Mouse (Mus musculus) heart, postnatal 10 days (tissue): ENCODE measurements around the gene Cactin. TPM values are rescaled to one million over a fixed set of nuclear protein-coding genes. Genes with fewer than 3 reads are reported as not detected.

Experiments used
- DNase-seq, 2 experiments: peaks; one replicate each; pipeline ENCODE4 v3.0.0; 2021
- intact Hi-C: fragments of 180-260 bp; cut with DNase I; formaldehyde crosslinking; loops from one replicate; pipeline ENCODE4 v1.15.1; 2025
- total RNA-seq, 2 experiments: library from RNA; stranded (reverse); gene quantifications; 2 replicates each; pipeline ENCODE4 v1.2.3; 2021

Cactin gene
- 10 to 100 TPM; 21.0 to 23.6 TPM for total RNA-seq

DNA sequence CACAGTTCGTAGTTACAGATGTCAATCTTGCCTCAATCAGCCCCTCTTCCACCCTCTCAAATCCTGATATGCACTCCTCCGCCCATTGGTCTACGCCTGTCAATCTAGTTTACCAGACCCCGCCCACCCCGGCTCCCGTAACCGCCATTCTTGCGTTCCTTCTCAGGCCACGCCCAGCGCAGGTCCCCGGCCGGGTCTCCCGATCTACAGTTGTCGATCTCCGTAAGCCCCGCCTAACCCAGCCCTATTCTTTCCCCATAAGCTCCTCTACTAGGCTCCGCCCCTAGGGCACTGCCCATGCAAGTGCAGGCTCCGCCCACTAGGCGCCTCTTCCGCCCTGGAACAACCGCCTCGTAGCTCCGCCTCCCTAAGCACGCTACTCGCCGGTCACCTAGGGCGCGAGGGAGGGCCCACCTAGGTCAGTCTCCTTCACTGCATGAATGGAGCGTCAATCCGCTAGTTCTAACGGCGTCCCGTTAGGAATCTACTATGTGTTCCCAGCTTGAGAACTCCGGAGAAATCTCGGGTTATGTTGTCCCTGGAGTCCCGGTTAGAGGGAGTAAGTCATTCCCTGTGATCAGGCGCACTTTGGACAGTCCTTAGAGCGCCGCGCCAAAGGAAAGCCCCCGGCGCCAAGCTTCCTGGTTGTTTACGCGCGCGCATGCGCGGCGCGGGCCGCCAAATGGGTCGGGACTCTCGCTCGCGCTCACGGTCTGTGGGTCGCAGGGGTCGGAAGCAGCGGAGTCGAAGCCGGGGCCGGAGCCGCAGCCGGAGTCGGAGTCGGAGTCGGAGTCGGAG lies at the start of gene Cactin:
Gene Cactin (plus strand): TSS at position 554 of the 798 bp plus-strand sequence.
- DNase-seq, result peak; percentile 100
- intact Hi-C loops, result loop anchor here (1.0 kb wide), 1 partner anchor 19 kb away; no protein-coding TSS in a partner anchor

DNA sequence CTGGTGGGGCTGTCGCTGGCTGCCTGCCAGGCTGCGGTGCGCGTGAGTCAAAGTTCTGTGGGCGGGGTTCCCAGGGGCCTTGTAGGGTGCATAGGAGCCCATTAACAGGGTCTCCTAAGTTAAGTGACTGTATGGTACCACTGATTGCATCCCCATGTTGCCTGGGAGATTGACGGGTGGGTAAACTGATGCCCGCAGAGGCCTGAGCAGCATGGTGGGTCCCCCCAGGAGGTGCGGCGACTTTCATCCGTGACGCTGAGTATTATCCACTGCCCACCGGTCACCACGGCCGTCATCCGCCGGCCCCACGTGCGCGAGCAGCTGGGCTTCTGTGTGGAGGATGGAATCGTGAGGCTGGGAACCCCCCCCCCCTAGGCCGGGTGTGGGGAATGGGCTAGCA lies 48.5 kb upstream of the Cactin start:
- DNase-seq, result no peak
- intact Hi-C loops, result no loop called here

GRCm38 (mm10) chr10:81273842-81274241 lies 47.1 kb upstream of the Cactin start:
- intact Hi-C loops, result no loop called here

DNA sequence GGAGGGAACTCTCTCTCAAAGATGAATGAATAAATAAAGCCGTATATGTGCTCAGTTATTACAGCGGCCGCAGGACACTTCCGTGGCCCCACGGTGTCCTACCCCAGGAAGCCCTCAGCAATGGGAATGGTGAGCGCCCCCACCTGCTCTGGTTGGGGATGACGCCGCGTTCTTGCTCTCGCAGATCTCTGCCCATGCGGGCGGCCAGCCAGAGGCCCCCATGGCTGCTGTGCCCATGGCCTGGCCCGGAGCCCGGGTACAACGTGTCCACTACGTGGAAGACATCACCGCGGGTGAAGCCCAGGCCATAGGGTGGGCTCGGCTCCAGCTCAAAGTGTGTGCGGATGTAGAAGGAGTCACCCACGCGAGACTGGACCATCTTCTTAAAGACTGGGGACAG lies 43.2 kb upstream of the Cactin start:
- intact Hi-C loops, result no loop called here
- DNase-seq, result no peak

More at GRCm38 (mm10) chr10:81273842-81274241, 47.1 kb upstream of the Cactin start:
- DNase-seq, result no peak

DNA sequence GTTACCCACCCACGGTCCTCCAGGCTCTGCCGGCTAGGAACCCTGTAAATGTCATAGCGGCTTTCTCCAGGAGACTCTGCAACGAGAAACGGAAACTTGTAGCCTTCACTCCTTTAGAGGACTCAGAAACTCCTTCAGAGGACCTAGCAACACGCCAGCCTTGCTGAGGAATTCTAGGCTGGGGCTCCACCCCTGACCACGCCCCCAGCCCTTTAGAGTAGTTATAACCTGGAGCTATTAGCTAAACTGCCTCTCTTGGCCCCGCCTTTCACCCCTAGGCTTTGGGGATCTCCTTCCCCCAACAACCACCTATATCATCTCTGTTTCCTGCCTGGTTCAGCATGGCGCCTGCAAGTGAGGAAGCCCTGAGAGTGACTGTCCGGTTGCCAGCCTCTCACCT lies 41.4 kb upstream of the Cactin start:
- no peak for DNase-seq
- intact Hi-C loops, result no loop called here

DNA sequence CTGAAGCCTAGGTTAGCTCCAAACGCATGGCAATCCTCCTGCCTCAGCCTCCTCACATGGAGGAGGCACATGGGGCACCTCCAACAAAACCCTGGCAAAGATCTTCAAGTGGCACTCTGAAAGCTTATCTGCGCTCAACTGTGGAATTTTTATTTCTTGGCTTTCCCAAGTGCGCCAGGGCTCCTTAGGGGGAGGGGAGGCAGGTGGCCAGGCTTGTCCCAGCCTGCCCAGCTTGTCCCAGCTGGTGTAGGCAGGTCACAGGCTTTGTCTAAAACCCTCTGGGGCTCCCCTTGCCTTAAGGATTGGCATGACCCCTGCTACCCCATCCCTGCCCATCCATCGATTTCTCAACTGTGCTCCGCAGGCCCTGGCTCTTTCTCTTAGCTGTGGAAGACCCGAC lies 36.7 kb upstream of the Cactin start:
- intact Hi-C loops, result no loop called here
- DNase-seq, result no peak

DNA sequence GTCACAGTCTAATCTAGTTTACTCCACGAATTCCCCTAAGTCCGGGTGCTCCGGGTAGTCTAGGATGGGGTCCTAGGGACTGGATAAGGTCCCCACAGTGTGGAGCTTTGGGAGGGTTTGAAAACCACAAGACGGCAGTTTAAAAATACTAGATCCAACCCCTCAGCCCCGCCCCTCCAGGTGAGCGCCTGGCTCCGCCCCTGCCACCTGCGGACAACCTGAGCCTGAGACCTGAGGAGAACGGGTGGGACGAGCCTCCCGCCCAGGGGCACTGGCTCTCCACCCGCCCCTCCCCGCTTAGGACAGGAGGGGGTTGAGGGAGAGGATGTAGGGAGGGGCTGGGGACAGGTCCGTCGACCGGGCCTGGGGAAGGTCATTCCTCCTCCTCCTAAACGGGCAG lies 36.2 kb upstream of the Cactin start:
- no peak for DNase-seq
- intact Hi-C loops, result no loop called here

DNA sequence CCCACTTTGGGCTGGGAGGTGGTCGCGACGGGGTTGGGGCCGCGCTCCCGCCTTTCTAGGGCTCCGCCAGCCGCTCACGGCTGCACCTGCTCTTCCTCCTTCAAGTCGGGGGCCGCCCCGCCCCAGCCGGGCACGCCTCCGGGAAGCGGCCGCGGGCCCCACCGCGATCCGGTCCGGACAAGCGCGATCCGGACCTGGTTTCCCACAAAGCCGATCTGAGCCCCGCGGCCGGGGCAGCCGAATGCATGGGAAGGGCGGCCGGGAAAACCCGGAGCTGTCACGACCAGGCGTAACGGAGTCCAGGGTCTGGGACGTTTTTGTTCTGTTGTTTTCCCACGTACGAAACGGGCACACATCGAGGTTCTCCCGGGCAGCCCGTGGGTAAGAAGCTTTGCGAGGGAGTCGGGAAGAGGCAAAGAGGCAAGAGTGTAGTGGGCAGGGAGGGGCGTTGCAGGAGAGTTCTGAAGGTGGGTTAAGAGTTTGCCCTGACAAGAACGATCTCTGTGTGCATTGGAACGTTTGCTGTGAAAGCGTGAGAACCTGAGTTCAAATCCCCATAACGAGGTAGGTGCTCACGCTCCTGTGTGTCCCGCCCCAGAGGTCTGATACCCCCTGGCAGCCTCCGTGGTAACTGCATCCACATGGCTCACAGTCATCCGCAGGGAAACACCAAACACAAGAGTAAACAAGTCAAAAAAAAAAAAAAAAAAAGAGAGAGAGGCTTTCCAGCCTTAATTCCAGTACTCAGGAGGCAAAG lies 35.0 kb upstream of the Cactin start:
- intact Hi-C loops, result no loop called here

DNA sequence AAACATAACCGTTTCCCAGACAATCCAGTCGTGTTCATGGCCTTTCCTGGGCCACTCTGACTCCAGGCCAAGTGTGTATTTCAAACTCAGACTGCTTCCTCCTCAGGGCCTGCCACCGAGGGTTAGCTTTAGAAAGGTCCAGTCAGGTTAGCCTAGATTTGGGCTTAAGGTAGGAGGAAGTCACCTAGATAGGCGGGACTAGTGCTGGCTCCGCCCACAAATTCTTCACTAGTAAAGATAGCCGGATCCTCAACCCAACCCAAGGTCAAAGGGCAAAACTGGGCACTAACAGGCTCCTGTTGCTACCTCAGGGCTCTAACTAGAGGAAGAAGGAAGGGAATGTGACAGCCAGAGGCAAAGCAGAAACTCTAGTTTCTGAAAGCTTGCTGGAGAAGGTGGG lies 34.3 kb upstream of the Cactin start:
- DNase-seq, result no peak
- intact Hi-C loops, result no loop called here

More for the DNA sequence above, 35.0 kb upstream of the Cactin start:
- peak; percentile 94 to 95 for DNase-seq

GRCm38 (mm10) chr10:81287513-81288157 lies 33.3 kb upstream of the Cactin start:
- DNase-seq, result peak; percentile 56 to 80
- intact Hi-C loops, result loop anchor here (2.0 kb wide), 3 partner anchors 29 to 163 kb away; no protein-coding TSS in a partner anchor

DNA sequence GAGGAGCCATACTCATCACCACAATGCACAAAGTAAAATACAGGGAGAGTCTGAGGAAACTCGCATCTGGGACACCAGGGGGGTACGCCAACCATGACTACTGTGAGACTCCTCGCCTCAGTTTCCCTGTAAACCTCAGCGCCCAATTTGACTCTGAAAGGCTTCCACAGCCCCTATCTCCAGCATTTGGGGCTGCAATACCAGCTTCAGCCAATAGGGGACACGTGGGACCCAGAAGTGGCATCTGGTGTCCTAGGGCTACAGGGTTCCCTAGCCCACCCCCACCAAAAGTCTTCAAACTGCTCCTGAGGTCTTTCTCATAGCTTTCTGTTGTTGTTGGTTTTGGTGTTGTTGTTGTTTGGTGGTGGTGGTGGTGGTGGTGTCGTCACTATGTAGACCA lies 32.3 kb upstream of the Cactin start:
- peak in 1 of 2 experiments; percentile 63 for DNase-seq
- intact Hi-C loops, result loop anchor here (2.0 kb wide), 3 partner anchors 28 to 162 kb away; no protein-coding TSS in a partner anchor

DNA sequence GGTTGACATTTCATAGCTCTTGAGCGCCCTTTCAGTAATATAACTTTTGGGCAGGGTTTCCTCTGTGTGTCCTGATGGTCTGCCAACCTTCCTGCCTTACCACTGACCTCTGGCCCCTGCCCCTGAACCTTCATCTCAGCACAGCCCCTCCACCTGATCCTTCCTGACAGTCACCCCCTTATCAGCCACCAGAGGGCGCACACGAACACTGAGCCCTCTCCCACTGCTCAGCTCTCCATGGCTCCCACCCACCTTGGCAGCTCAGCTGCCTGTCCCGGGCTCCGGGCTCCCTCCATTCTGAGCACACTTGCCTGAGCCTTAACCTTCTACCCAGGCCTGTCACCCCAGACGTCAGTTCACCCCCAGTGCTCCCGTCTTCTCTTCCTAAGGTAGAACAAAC lies 31.6 kb upstream of the Cactin start:
- intact Hi-C loops, result loop anchor here (1.0 to 2.0 kb wide), 4 partner anchors 16 to 162 kb away; no protein-coding TSS in a partner anchor
- DNase-seq, result peak; percentile 74 to 80

DNA sequence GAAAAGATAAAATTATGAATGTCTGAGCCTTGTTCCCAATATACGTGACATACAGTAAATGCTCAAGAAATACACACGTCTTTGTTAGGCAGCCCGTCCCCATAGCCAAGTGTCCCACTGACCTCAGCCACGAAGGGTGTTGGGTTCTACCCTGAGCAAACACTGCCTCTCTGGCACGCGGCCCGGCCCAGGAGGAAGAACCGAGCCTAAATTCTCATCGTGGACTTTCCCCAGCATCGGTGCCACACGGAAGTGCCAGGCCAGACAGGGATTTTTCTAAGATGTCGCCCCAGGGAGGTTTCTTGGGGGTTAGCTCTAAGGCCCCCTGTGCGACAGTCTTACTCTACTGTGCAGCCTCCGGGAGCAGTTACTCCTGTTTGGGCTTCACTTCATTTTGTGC lies 31.1 kb upstream of the Cactin start:
- DNase-seq, result no peak
- intact Hi-C loops, result loop anchor here (1.0 to 2.0 kb wide), 4 partner anchors 15 to 161 kb away; no protein-coding TSS in a partner anchor

GRCm38 (mm10) chr10:81290698-81291460 lies 30.0 kb upstream of the Cactin start:
- intact Hi-C loops, result no loop called here
- DNase-seq, result no peak

- intact Hi-C loops, result no loop called here
Observed at GRCm38 (mm10) chr10:81291511-81292104, 29.3 kb upstream of the Cactin start, which contains the start of gene Tjp3. Gene Tjp3, minus strand, starts transcription at chr10:81291581.

DNA sequence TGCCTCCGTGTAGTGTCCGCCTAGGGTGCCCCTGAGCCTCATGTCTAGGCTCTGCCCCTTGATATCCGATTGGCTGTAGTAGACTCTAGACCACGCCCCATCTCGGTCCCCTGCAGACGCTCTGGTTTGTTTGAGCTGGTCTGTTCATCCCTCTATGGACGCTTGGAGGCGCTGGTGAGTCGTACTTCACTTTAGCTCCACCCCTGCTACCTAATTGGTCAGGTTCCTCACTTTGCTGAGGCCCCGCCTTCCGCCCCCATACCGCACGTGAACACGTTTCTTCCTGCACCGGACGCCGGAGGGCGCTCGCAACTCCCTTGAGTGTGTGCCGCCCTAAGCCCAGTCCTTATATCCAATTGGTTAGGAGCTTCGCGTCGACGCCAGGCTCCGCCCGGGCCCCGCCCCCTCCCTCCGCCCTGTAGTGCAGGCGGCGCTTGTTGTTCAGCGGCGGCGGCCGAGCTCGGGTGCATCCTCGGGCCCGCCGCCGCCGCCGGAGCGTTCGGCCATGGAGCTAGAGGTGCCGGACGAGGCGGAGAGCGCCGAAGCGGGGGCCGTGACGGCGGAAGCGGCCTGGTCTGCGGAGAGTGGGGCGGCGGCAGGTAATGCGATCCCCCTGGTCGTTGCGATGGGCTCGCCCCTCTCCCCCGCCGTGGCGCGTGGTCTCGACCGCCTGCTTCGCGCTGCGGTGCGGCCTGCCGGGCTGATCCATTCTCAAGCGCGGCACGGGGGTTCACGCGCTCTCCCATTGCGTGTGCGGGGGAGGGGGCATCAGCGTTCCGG lies 28.2 kb upstream of the Cactin start, which contains the start of gene Pip5k1c:
Gene Pip5k1c (plus strand): TSS at position 410 of the 780 bp plus-strand sequence.
- peak; percentile 99 for DNase-seq
- intact Hi-C loops, result no loop called here

More at GRCm38 (mm10) chr10:81291511-81292104, 29.3 kb upstream of the Cactin start, which contains the start of gene Tjp3:
- no peak for DNase-seq

GRCm38 (mm10) chr10:81293334-81294030 lies 27.4 kb upstream of the Cactin start:
- intact Hi-C loops, result no loop called here
- no peak for DNase-seq

DNA sequence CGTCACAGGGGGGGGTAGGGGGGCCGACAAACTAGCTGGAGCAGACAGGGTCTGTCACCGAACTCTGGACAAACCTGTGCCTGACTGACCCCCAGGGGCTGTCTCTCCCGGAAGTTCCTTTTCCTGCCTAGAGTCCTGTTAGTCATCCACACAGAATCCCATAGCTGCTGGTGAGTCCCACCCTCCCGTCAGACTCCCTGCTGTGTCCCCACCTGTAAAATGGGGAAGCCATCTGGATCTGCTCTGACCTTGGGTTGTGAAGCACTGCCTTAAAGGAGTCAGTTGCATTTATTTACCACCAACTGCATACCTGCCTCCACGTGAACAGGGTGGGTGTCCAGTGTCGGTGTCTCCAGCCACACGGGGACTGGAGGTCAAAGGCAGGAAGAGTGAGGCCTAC lies 26.5 kb upstream of the Cactin start:
- DNase-seq, result no peak
- intact Hi-C loops, result no loop called here
